Mouse (Mus musculus): Measurements from ENCODE around the gene Gm10053.

DNA sequence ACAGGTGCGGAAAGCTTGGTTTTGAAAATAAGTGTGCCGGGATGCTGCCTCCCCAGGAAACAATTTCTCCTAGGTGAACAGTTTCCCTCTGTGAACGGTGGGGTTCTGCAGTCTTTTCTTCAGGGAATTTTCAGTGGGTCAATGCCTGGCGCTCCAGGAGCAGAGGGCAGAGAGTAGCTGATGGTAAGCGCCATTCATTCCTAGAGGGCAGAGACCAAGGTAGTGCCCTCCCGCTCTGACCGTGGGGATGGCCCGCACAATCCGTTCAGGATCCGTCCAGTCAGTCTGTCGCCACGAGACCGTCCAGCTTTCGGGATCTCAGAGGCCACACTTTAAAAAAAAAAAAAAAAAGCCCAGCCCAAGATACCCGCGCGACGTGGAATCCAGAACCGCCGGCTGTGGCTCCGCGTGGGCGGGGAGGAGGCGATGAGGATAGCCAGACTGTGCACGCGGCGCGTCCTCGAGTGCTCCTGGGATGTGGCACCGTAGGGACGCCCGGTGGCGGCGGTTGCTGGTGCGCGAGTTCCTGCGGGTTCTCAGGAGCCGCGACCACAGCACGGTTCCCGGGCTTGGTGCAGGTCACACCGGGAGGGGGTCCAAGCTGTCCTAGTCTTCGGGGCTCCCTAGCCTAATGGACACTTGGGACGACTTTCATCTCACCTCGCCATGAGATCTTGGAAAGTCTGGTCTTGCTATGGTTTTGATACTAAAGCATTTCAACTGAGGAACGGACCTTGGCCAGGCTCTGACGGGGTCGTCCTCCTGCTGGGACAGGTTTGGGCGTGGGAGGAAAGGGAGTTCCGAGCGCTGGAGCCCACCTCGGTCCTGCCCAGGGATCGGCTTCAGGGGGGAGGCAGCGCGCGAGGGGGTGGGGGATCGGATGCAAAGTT is 21.8 kb downstream of the Gm10053 start:
- TF ChIP-seq CTCF (IDR thresholded peaks at IDR 0.05; ENCODE audit: insufficient read depth, low read depth, low read length): no peak
- no peak for TF ChIP-seq POLR2A (IDR thresholded peaks at IDR 0.05; ENCODE audit: insufficient read depth, low read depth, low read length)

All from olfactory bulb, adult 2 months (tissue).